In genomic region chr2:95674347-95674746, GRCm38 (mm10) we compare ENCODE assay signal across 12 mouse cellular contexts.
DNase-seq lines count a peak whose midpoint lies in the region; ATAC-seq and TF ChIP-seq lines count a peak whose summit lies in the region.
"Had no signal": no experiment of that assay in that cellular context is flagged by ENCODE, and none has a peak within 500 bp of the region (broad histone marks: within the 10 kb centered on the region; RNA-seq: fewer than 3 reads in every experiment).

No protein-coding gene starts in this region.

- no peaks in the 10 kb centered on the region for H3K27me3 ChIP-seq in heart, adult 2 months (ENCODE audit: control insufficient read depth, insufficient read depth, low read length)
- no peaks in the 10 kb centered on the region for H3K27me3 ChIP-seq in liver, embryonic 14.5 days (ENCODE audit: control insufficient read depth, insufficient read depth, low read length)
- no peaks in the 10 kb centered on the region for H3K27me3 ChIP-seq in liver, embryonic 11.5 days (replicated peaks; ENCODE audit: control insufficient read depth, insufficient read depth, low read length)
- H3K27me3 ChIP-seq in G1E (ENCODE audit: insufficient read depth, low read length) = no peaks in the 10 kb centered on the region
- H3K27me3 ChIP-seq: heart, embryonic 12.5 days; liver, embryonic 15.5 days had no signal

- H3K79me2 ChIP-seq in heart, adult 2 months (replicated peaks; ENCODE audit: control insufficient read depth, insufficient read depth, low read length) = no peaks in the 10 kb centered on the region

- intact Hi-C loops in heart, adult 2 months (cut with DNase I) = no loop called here
- intact Hi-C loops in heart, postnatal 10 days (cut with DNase I) = no loop called here

- 84% methylated on average over 6 of the region's 6 CpGs for WGBS in heart, adult 2 months
- 63% methylated on average over 6 of the region's 6 CpGs for WGBS in liver, embryonic 14.5 days (ENCODE audit: insufficient replicate concordance)
- WGBS in liver, embryonic 11.5 days = 88% methylated on average over 6 of the region's 6 CpGs

- no peaks in the 10 kb centered on the region for H3K9me3 ChIP-seq in liver, embryonic 14.5 days (ENCODE audit: control insufficient read depth, low read length)
- H3K9me3 ChIP-seq in liver, embryonic 11.5 days (ENCODE audit: control insufficient read depth, low read length) = no peaks in the 10 kb centered on the region
- H3K9me3 ChIP-seq in G1E (replicated peaks) = peaks cover 8% of the 10 kb centered on the region
- H3K9me3 ChIP-seq: heart, embryonic 12.5 days; liver, embryonic 15.5 days had no signal

- TF ChIP-seq POLR2A in heart, adult 2 months (IDR thresholded peaks at IDR 0.05; ENCODE audit: insufficient read depth, low read depth, low read length) = no peak

- no peak overlapping the region for H3K9ac ChIP-seq in heart, adult 2 months (ENCODE audit: low read depth, low read length)
- no peak overlapping the region for H3K9ac ChIP-seq in liver, embryonic 14.5 days (replicated peaks)
- no peak overlapping the region for H3K9ac ChIP-seq in liver, embryonic 11.5 days (ENCODE audit: low read depth, low read length)
- H3K9ac ChIP-seq: heart, embryonic 12.5 days; liver, embryonic 15.5 days had no signal

- no peaks in the 10 kb centered on the region for H3K36me3 ChIP-seq in heart, adult 2 months (ENCODE audit: control insufficient read depth, insufficient read depth, low read length)
- H3K36me3 ChIP-seq in liver, embryonic 14.5 days (replicated peaks; ENCODE audit: control insufficient read depth, insufficient read depth, low read depth) = no peaks in the 10 kb centered on the region
- H3K36me3 ChIP-seq in liver, embryonic 11.5 days (ENCODE audit: control insufficient read depth, insufficient read depth, low read length) = no peaks in the 10 kb centered on the region
- no peaks in the 10 kb centered on the region for H3K36me3 ChIP-seq in G1E (replicated peaks)
- H3K36me3 ChIP-seq: heart, embryonic 12.5 days; liver, embryonic 15.5 days had no signal

- H3K4me1 ChIP-seq in heart, adult 2 months (ENCODE audit: control insufficient read depth, insufficient read depth, low read length) = no peaks in the 10 kb centered on the region
- no peaks in the 10 kb centered on the region for H3K4me1 ChIP-seq in liver, embryonic 14.5 days (replicated peaks; ENCODE audit: control insufficient read depth in 2 of 2, insufficient read depth in 2 of 2, low read length in 1 of 2)
- H3K4me1 ChIP-seq in liver, embryonic 11.5 days (replicated peaks; ENCODE audit: control insufficient read depth, insufficient read depth, low read length) = no peaks in the 10 kb centered on the region
- H3K4me1 ChIP-seq in G1E (ENCODE audit: insufficient read depth, low read depth, low read length) = no peaks in the 10 kb centered on the region
- H3K4me1 ChIP-seq: heart, embryonic 12.5 days; liver, embryonic 15.5 days had no signal

- no peak overlapping the region for H3K27ac ChIP-seq in heart, adult 2 months
- H3K27ac ChIP-seq in liver, embryonic 14.5 days = no peak overlapping the region
- no peak overlapping the region for H3K27ac ChIP-seq in liver, embryonic 11.5 days (ENCODE audit: low read depth, low read length)
- H3K27ac ChIP-seq: liver, embryonic 15.5 days had no signal

- H3K4me3 ChIP-seq in heart, adult 2 months = no peak overlapping the region
- no peak overlapping the region for H3K4me3 ChIP-seq in liver, embryonic 14.5 days (ENCODE audit: insufficient read depth in 1 of 2, low read depth in 2 of 2, low read length in 2 of 2)
- no peak overlapping the region for H3K4me3 ChIP-seq in liver, embryonic 11.5 days (ENCODE audit: low read depth, low read length)
- no peak overlapping the region for H3K4me3 ChIP-seq in G1E (ENCODE audit: low read depth, low read length)
- H3K4me3 ChIP-seq: heart, embryonic 12.5 days; liver, embryonic 15.5 days; myocyte had no signal

- no peak for TF ChIP-seq EP300 in heart, adult 2 months (IDR thresholded peaks at IDR 0.05; ENCODE audit: insufficient read depth, low read depth, low read length)
- no peak for TF ChIP-seq EP300 in liver, embryonic 14.5 days (IDR thresholded peaks at IDR 0.05; ENCODE audit: low read depth)

- DNase-seq in heart, adult 2 months = no peak
- DNase-seq in heart, postnatal 10 days = no peak
- DNase-seq in liver, embryonic 14.5 days (ENCODE audit: low read depth in 3 of 3, low spot score in 3 of 3) = no peak
- DNase-seq in liver, embryonic 11.5 days (ENCODE audit: low spot score) = no peak
- no peak for DNase-seq in G1E (ENCODE audit: low spot score)
- peak; percentile 8 for DNase-seq in embryo, embryonic 9.5 days (ENCODE audit: extremely low spot score)
- DNase-seq in layer of hippocampus, adult 9-11 months = no peak
- DNase-seq in B cell, adult 2 months = no peak
- DNase-seq: thymus, postnatal 25 days had no signal

- TF ChIP-seq CTCF in heart, adult 2 months (IDR thresholded peaks at IDR 0.05) = 0 out of 2 replicates have a peak, but pooled peaks have one; percentile 19
- TF ChIP-seq CTCF in liver, embryonic 14.5 days (IDR thresholded peaks at IDR 0.05; ENCODE audit: low read depth) = peak; percentile 61
- TF ChIP-seq CTCF in G1E (IDR thresholded peaks at IDR 0.05; ENCODE audit: low read depth, low read length) = 0 out of 2 replicates have a peak, but pooled peaks have one; percentile 29

- H3K4me2 ChIP-seq in liver, embryonic 14.5 days (ENCODE audit: low read depth) = no peak overlapping the region
- H3K4me2 ChIP-seq in liver, embryonic 11.5 days = no peak overlapping the region
- H3K4me2 ChIP-seq: heart, embryonic 12.5 days; liver, embryonic 15.5 days had no signal

- ATAC-seq in liver, embryonic 14.5 days (ENCODE audit: insufficient read depth) = no peak
- ATAC-seq in liver, embryonic 11.5 days (replicated peaks; ENCODE audit: low FRiP score) = no peak
- ATAC-seq in G1E (ENCODE audit: extremely low read depth, insufficient number of reproducible peaks, low FRiP score, poor library complexity, severe bottlenecking) = no peak
